Mouse (Mus musculus): ENCODE measurements around the gene Sgo2a.

GRCm38 (mm10) chr1:58074266-58074665 is 78.5 kb downstream of the Sgo2a start:
- TF ChIP-seq CTCF (conservative IDR thresholded peaks at IDR 0.05; ENCODE audit: low read length) (no peak), POU5F1 (IDR thresholded peaks at IDR 0.05; ENCODE audit: borderline replicate concordance, low read length) (no peak)

Data from E14TG2a.4 (cell line).